In the genomic region with DNA sequence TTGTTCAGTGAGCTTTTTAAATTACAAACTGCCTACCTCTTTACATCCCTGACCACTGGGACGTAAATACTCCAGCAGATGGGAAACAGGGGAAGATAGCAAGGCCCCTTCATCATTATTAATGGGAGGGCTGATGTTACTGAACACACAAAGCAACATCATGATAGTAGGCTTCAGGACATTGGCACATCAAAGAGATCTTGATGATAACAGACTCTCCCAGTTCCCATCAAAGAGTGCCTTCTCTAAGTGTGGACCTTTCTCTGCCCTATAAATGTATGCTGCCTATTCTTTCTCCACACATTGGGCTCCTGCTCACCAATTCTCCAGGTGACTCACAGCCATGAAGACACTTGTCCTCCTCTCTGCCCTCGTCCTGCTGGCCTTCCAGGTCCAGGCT, we compare ENCODE assay signal across 25 mouse cellular contexts. TPM values are rescaled to one million over a fixed set of nuclear protein-coding genes. Genes with fewer than 3 reads are reported as not detected.
"Had no signal": no experiment of that assay in that cellular context is flagged by ENCODE, and none has a peak within 500 bp of the region (broad histone marks: within the 10 kb centered on the region; RNA-seq: fewer than 3 reads in every experiment).

A gene (plus strand): TSS at position 301 of the 400 bp plus-strand sequence.

RNA-seq across cellular contexts. Expression of the gene that starts here (rescaled TPM):
- polyA plus RNA-seq: heart, embryonic 10.5 days; heart, embryonic 11.5 days; heart, embryonic 12.5 days; heart, embryonic 13.5 days; heart, embryonic 14.5 days; heart, embryonic 15.5 days; heart, postnatal 0 days; hindbrain, embryonic 10.5 days; hindbrain, embryonic 11.5 days; hindbrain, embryonic 12.5 days; hindbrain, embryonic 13.5 days; hindbrain, embryonic 14.5 days; hindbrain, embryonic 15.5 days; hindbrain, embryonic 16.5 days; hindbrain, postnatal 0 days; inflammation-experienced regulatory T-cells, adult 6 months; intestine, embryonic 14.5 days; intestine, embryonic 15.5 days; intestine, embryonic 16.5 days; intestine, postnatal 0 days; kidney, adult 2 months; kidney, embryonic 14.5 days; kidney, embryonic 15.5 days; kidney, embryonic 16.5 days; kidney, postnatal 0 days had no signal
